Mouse (Mus musculus): ENCODE measurements around the gene Ctrc. TPM values are rescaled to one million over a fixed set of nuclear protein-coding genes. Genes with fewer than 3 reads are reported as not detected.
A peak's percentile ranks its signal among the peaks of the same experiment; 100 is the strongest.

The Ctrc gene
- polyA plus RNA-seq, 1 experiment, result not detected

DNA sequence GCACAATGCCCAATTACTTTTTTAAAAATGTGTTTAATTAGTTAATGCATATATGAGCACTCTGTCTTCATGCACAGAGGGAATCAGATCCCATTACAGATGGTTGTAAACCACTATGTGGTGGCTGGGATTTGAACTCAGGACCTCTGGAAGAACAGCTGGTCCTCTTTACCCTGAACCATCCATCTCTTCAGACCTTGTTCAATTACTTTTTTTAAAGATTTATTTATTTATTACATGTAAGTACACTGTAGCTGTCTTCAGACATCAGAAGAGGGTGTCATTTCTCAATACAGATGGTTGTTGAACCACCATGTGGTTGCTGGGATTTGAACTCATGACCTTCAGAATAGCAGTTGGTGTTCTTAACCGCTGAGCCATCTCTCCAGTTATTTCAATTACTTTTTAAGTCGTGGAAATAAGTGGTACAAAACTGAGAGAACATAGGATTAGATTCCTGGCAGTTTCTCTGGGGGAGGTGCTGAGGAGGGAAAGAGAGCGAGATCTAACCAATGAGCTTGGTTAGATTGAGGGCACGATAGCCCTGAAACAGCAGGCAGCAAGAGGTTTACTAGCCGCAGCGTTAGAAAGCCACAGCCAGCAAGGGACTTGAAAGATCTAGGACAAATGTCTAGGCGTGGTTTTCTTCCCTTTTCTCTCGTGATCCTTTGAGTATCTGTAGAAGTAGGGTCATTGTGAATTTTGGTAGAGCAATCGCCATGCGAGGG, 53.4 kb downstream of the Ctrc start:
- Histone ChIP-seq H3K27me3 (ENCODE audit: control insufficient read depth, insufficient read depth, insufficient read length) (no peaks in the 10 kb centered on the region), H3K4me2 (ENCODE audit: low read depth) (peak overlapping the region; percentile 74), H3K4me3 (peak overlapping the region; percentile 46), H3K79me2 (ENCODE audit: control insufficient read depth, insufficient read depth) (peaks cover 14% of the 10 kb centered on the region), H3ac (ENCODE audit: control insufficient read depth, insufficient read length) (no peak overlapping the region), H3K36me3 (ENCODE audit: control insufficient read depth, insufficient read depth) (no peaks in the 10 kb centered on the region)
- TF ChIP-seq MAX (IDR thresholded peaks at IDR 0.05; ENCODE audit: low read depth), result no peak
- no peak for TF ChIP-seq SRF (IDR thresholded peaks at IDR 0.05; ENCODE audit: control insufficient read depth, insufficient read length, low read depth)
- no peak for TF ChIP-seq E2F4 (IDR thresholded peaks at IDR 0.05; ENCODE audit: insufficient read depth)
- no peak for TF ChIP-seq POLR2AphosphoS2 (IDR thresholded peaks at IDR 0.05; ENCODE audit: insufficient read length, low read depth)
- no peak for TF ChIP-seq POLR2A (IDR thresholded peaks at IDR 0.05; ENCODE audit: insufficient read length, low read depth)
- TF ChIP-seq MYOG (IDR thresholded peaks at IDR 0.05; ENCODE audit: control insufficient read depth in 1 of 3, insufficient read depth in 1 of 3, insufficient read length in 2 of 3, low read depth in 2 of 3), result no peak
- TF ChIP-seq USF1 (IDR thresholded peaks at IDR 0.05; ENCODE audit: low read depth), result no peak
- TF ChIP-seq TCF12 (IDR thresholded peaks at IDR 0.05; ENCODE audit: insufficient read depth, poor library complexity, severe bottlenecking), result no peak
- no peak for TF ChIP-seq REST (IDR thresholded peaks at IDR 0.05; ENCODE audit: insufficient read depth, insufficient read length)
- TF ChIP-seq TCF3 (IDR thresholded peaks at IDR 0.05; ENCODE audit: insufficient read length, low read depth), result no peak
- no peak for TF ChIP-seq MYOD1 (IDR thresholded peaks at IDR 0.05; ENCODE audit: control insufficient read depth in 1 of 3, insufficient read length in 2 of 3, low read depth in 2 of 3)
- no peak for TF ChIP-seq CEBPB (IDR thresholded peaks at IDR 0.05; ENCODE audit: insufficient read depth, poor library complexity, severe bottlenecking)

- H3K36me3 ChIP-seq (ENCODE audit: control insufficient read depth, insufficient read depth), result no peaks in the 10 kb centered on the region
- no peak overlapping the region for H3K4me3 ChIP-seq
- H3ac ChIP-seq (ENCODE audit: control insufficient read depth, insufficient read length), result no peak overlapping the region
- H3K27me3 ChIP-seq (ENCODE audit: control insufficient read depth, insufficient read depth, insufficient read length), result no peaks in the 10 kb centered on the region
- TF ChIP-seq POLR2AphosphoS2 (IDR thresholded peaks at IDR 0.05; ENCODE audit: insufficient read length, low read depth), result no peak
- H3K79me2 ChIP-seq (ENCODE audit: control insufficient read depth, insufficient read depth), result peaks cover 14% of the 10 kb centered on the region
- no peak overlapping the region for H3K4me2 ChIP-seq (ENCODE audit: low read depth)
Observed at GRCm38 (mm10) chr4:141791951-141792350, 54.2 kb downstream of the Ctrc start.

DNA sequence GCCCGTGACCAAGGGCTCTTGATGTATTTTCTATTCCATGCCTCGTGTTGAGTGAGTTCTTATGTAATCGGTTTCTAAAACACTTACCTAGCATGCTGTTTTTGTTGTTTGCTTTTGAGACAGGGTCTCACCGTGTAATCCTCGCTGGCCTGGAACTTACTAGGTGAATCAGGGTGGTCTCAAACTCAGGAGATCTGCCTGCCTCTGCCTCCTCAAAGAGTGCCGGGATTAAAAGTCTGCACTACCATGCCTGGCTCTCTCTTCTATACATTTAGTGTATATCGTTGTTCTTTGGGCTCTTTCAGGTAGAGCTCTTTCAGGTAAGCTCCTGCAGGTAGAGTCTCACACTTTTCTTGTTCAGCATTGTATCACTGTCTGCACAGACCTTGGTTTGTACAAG, 54.7 kb downstream of the Ctrc start:
- H3ac ChIP-seq (ENCODE audit: control insufficient read depth, insufficient read length), result no peak overlapping the region
- no peak overlapping the region for H3K4me3 ChIP-seq
- H3K36me3 ChIP-seq (ENCODE audit: control insufficient read depth, insufficient read depth), result no peaks in the 10 kb centered on the region
- peaks cover 14% of the 10 kb centered on the region for H3K79me2 ChIP-seq (ENCODE audit: control insufficient read depth, insufficient read depth)
- TF ChIP-seq REST (IDR thresholded peaks at IDR 0.05; ENCODE audit: insufficient read depth, insufficient read length), result no peak
- no peak for TF ChIP-seq E2F4 (IDR thresholded peaks at IDR 0.05; ENCODE audit: insufficient read depth)
- TF ChIP-seq MYOG (IDR thresholded peaks at IDR 0.05; ENCODE audit: control insufficient read depth in 1 of 3, insufficient read depth in 1 of 3, insufficient read length in 2 of 3, low read depth in 2 of 3), result no peak
- TF ChIP-seq SRF (IDR thresholded peaks at IDR 0.05; ENCODE audit: control insufficient read depth, insufficient read length, low read depth), result no peak
- TF ChIP-seq POLR2AphosphoS2 (IDR thresholded peaks at IDR 0.05; ENCODE audit: insufficient read length, low read depth), result no peak
- no peak for TF ChIP-seq MYOD1 (IDR thresholded peaks at IDR 0.05; ENCODE audit: control insufficient read depth in 1 of 3, insufficient read length in 2 of 3, low read depth in 2 of 3)
- no peak for TF ChIP-seq TCF12 (IDR thresholded peaks at IDR 0.05; ENCODE audit: insufficient read depth, poor library complexity, severe bottlenecking)
- no peak for TF ChIP-seq POLR2A (IDR thresholded peaks at IDR 0.05; ENCODE audit: insufficient read length, low read depth)
- no peak for TF ChIP-seq USF1 (IDR thresholded peaks at IDR 0.05; ENCODE audit: low read depth)
- no peak for TF ChIP-seq TCF3 (IDR thresholded peaks at IDR 0.05; ENCODE audit: insufficient read length, low read depth)
- TF ChIP-seq MAX (IDR thresholded peaks at IDR 0.05; ENCODE audit: low read depth), result no peak
- no peak for TF ChIP-seq CEBPB (IDR thresholded peaks at IDR 0.05; ENCODE audit: insufficient read depth, poor library complexity, severe bottlenecking)
- no peak overlapping the region for H3K4me2 ChIP-seq (ENCODE audit: low read depth)
- no peaks in the 10 kb centered on the region for H3K27me3 ChIP-seq (ENCODE audit: control insufficient read depth, insufficient read depth, insufficient read length)

GRCm38 (mm10) chr4:141790524-141790990, 55.6 kb downstream of the Ctrc start, which contains the start of gene Dnajc16:
TSS of gene Dnajc16 (minus strand) at chr4:141790931.
- Histone ChIP-seq H3ac (ENCODE audit: control insufficient read depth, insufficient read length) (peak within 1 kb of the TSS; percentile 95), H3K4me2 (ENCODE audit: low read depth) (peak within 1 kb of the TSS; percentile 95), H3K36me3 (ENCODE audit: control insufficient read depth, insufficient read depth) (peaks cover 4% of the 10 kb centered on the region), H3K4me3 (peak within 1 kb of the TSS; percentile 35), H3K27me3 (ENCODE audit: control insufficient read depth, insufficient read depth, insufficient read length) (no peaks in the 10 kb centered on the region), H3K79me2 (ENCODE audit: control insufficient read depth, insufficient read depth) (peaks cover 13% of the 10 kb centered on the region)
- TF ChIP-seq TCF12 (IDR thresholded peaks at IDR 0.05; ENCODE audit: insufficient read depth, poor library complexity, severe bottlenecking) (no peak), E2F4 (IDR thresholded peaks at IDR 0.05; ENCODE audit: insufficient read depth) (peak; percentile 25), CEBPB (IDR thresholded peaks at IDR 0.05; ENCODE audit: insufficient read depth, poor library complexity, severe bottlenecking) (no peak), MAX (IDR thresholded peaks at IDR 0.05; ENCODE audit: low read depth) (peak; percentile 83), SRF (IDR thresholded peaks at IDR 0.05; ENCODE audit: control insufficient read depth, insufficient read length, low read depth) (peak; percentile 44), USF1 (IDR thresholded peaks at IDR 0.05; ENCODE audit: low read depth) (peak; percentile 98), POLR2A (IDR thresholded peaks at IDR 0.05; ENCODE audit: insufficient read length, low read depth) (peak; percentile 81), MYOG (IDR thresholded peaks at IDR 0.05; ENCODE audit: control insufficient read depth in 1 of 3, insufficient read depth in 1 of 3, insufficient read length in 2 of 3, low read depth in 2 of 3) (no peak), TCF3 (IDR thresholded peaks at IDR 0.05; ENCODE audit: insufficient read length, low read depth) (no peak), POLR2AphosphoS2 (IDR thresholded peaks at IDR 0.05; ENCODE audit: insufficient read length, low read depth) (peak; percentile 83), MYOD1 (IDR thresholded peaks at IDR 0.05; ENCODE audit: control insufficient read depth in 1 of 3, insufficient read length in 2 of 3, low read depth in 2 of 3) (peak in 1 of 3 experiments; percentile 19), REST (IDR thresholded peaks at IDR 0.05; ENCODE audit: insufficient read depth, insufficient read length) (no peak)

All from myocyte (in vitro differentiated cells).